Mouse (Mus musculus) lung, postnatal 4 days (tissue): ENCODE results near the gene Timp4.
"Not testable (repeated sequence)": the region's sequence is repeated elsewhere in the genome, so short reads cannot be mapped to it uniquely, and the experiment has no call there.

Experiments used
- DNase-seq, 2 experiments: peaks; one replicate each; pipeline ENCODE4 v3.0.0; 2021

Timp4 gene

GRCm38 (mm10) chr6:115251531-115251985 is 447 bp downstream of the Timp4 start:
- peak; percentile 36 to 43 for DNase-seq

DNA sequence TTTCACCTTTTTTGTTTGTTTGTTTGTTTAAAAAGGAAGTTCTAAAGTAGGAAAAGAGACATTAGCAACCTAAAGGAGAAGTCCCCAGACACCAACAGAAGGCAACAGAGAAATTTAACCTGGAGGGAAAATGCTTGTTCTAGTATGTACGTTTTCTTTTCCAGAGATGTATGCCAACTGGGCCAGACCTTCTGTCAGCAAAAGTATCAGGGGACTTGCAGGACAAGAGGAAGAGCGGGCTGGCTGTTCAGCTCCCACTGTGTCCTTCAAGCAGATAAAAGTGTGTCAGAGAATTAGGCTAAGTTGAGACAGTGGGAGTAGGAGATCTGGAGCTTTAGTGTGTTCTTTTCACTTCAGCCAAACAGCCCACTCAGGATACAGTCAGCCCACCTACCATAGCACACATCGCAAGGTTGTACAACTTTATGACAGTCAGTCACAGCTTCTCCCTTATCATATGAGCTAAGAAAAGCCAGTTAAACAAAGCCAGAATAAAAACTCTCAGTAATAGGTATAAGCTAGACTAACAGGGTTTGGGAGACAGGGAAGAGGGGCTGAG is 6.4 kb downstream of the Timp4 start:
- no peak for DNase-seq

GRCm38 (mm10) chr6:115244222-115244621 is 7.8 kb downstream of the Timp4 start:
- DNase-seq: no peak

- no peak for DNase-seq
Measured at GRCm38 (mm10) chr6:115241939-115242338, 10.1 kb downstream of the Timp4 start.

- no peak for DNase-seq
Measured at GRCm38 (mm10) chr6:115241131-115241699, 10.8 kb downstream of the Timp4 start.

DNA sequence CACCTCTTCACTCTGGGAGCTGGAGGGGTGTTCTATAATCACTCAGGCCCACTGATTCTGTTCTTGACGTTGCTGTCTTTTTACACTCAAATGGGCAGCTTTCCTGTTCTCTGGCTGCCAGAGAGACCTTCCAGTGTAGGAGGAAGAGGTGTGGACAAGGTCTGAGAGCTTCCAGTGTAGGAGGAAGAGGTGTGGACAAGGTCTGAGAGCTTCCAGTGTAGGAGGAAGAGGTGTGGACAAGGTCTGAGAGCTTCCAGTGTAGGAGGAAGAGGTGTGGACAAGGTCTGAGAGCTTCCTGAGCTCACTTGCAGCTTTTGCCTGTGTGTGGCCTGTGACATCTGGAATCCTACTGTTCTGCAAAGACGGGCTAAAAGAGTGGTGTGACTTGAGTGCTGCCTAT is 11.6 kb downstream of the Timp4 start:
- not testable (repeated sequence) for DNase-seq

- DNase-seq: no peak
Measured at GRCm38 (mm10) chr6:115239335-115239734, 12.7 kb downstream of the Timp4 start.

GRCm38 (mm10) chr6:115238031-115239027 is 13.7 kb downstream of the Timp4 start:
- DNase-seq: no peak

GRCm38 (mm10) chr6:115232562-115232961 is 19.4 kb downstream of the Timp4 start:
- no peak for DNase-seq

DNA sequence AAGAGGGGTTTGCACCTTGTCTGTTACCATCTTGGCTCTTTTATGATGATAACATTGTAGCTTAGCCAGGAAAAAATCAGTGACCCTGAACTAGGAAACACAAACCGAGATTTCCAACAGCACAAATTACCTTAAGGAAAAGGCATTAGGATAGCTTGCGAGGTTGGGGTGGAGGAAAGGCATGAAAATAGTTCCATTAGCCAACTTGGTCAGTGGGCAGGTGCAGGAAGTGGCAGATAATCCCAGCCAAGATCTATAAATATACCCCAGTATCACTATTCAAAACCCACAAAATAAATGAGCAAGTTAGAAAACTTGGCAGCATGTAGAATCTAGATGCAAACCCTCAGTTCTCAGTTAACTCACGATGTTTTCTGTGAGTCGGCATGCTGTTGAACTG is 20.2 kb downstream of the Timp4 start:
- no peak for DNase-seq

DNA sequence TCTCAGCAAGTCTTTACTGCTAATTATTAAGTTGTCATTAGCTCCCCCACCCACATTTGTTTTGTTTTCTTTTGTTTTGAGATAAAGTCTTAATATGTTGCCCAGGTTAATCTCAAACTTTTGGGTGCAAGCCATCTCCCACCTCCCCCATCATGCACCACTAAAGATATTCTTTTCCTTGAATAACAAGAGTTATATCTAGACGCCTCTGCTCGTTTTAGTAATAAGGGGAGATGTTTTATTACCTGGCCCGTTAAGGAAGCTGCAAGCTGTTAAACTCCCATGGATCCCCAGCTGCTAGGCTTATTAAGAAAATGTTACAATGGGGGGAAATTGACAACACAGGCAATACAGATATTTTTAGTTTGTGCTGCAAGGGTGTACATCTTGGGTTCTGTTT is 21.4 kb downstream of the Timp4 start:
- no peak for DNase-seq

DNA sequence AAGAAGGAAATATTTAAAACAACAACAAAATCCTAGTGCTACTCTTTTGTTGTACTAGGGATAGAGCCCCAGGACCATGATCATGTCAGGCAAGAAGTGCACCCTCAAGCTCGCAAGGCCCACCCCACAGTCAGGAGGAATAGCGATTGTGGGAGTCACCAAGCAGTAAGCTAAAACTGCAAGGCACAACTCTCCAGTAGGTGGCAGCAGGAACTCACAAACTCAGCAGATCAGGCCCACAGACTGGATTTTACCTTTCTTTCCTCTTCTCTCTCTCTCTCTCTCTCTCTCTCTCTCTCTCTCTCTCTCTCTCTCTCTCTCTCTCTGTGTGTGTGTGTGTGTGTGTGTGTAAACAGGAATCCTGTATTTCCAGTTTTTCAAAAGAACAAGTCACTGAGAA is 24.5 kb downstream of the Timp4 start:
- peak; percentile 64 to 84 for DNase-seq

DNA sequence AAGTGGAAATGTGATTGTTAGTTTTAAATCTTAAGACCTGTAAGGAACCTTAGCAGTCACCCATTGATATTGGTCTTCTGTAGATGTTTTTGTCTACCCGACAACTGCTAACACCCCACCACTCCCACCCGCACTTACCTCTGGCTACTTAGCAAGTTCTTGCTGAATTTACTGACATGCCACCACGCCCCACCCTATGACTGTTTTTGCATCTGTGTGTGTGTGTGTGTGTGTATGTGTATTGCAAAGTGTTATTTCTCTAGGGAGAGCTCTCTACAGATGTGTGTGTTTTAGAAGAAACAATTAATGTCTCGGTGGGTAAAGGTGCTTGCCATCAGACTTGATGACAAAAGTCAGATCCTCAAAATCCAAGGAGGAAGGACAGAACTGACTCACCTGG is 25.0 kb downstream of the Timp4 start, which contains the start of gene Gm17482:
Gene Gm17482, plus strand, starts transcription at position 301 of the 400 bp plus-strand sequence.
- no peak for DNase-seq

DNA sequence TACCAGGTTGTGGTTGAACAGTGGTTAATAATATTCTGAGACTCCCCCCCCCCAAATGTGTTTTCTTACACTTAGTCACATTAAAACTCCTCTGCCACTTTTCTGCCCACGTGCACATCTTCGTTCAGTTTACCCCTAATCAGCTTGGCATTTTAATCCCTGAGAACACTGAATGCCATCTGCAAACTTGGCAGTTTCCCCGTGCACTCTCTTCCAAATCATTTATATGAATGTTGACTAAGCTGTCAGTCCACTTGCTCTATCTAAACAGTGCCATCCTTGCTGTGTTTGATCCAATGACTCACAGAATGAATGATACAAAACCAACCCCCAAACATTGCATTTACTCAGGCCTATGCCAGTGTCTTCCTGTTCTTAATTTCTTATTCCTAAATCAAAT is 26.5 kb downstream of the Timp4 start:
- no peak for DNase-seq

DNA sequence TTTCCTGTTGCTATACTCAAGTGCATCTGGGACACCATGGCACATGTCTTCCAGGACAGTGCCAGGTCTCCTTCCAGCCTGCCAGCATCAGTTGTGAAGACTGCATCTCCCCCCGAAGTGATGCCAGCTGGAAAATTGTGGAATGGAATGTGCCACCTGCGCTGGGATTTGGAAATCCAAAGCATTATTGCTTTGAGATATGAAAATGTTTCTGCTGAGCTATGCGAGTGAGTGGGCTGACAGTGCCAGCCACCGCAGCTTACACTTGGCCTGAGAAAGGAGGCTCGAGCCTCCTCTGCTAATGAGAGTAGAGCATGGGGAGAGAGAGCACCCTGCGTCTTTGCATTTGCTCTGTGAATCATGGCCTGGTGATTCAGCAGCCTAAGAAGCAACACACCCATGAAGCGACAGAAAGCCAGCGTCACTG is 30.8 kb downstream of the Timp4 start:
- DNase-seq: no peak

GRCm38 (mm10) chr6:115213129-115213528 is 38.9 kb downstream of the Timp4 start:
- DNase-seq: no peak

DNA sequence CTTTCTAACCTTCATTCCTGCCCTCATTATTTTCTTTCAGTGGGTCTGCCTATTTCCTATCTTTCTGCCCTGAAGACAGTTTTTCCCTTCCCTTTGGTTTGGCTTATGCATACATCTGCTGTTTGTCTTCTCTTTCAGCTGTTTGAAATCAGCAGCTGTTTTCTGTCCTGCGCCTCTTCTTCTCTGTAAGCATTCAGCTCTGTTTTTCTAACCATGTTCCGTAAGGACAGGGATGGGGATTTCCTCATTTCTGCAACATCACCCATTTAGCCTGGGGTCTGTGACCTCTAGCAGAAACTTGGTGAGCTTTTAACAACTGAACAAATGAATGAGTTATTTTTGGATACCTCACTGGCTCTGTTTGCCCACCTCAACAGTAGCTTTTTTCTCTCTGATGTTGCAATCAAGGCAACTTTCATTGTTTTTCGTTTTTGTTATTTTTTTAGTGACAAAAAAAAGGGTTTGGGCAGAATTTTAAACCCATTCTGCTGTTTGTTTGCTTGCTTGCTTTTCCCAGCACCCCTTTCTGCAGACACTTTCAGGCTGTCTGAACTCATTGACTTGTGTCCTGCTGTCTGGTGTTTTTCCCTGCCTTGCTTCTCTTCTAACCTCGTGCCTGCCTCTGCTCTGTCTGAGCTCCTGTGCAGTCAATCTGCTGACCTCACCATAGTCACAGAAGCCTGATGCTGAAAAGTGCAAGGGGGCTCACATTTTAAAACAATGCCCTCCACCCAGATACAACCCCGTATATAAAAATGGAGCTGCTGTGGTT is 39.7 kb downstream of the Timp4 start:
- DNase-seq: peak in 1 of 2 experiments; percentile 13

- DNase-seq: no peak
Measured at GRCm38 (mm10) chr6:115210820-115211219, 41.2 kb downstream of the Timp4 start.

- no peak for DNase-seq
Measured at GRCm38 (mm10) chr6:115210187-115210586, 41.8 kb downstream of the Timp4 start.

GRCm38 (mm10) chr6:115203029-115203428 is 49.0 kb downstream of the Timp4 start:
- DNase-seq: no peak

- DNase-seq: no peak
Measured at GRCm38 (mm10) chr6:115200753-115201152, 51.3 kb downstream of the Timp4 start.
